Mouse (Mus musculus) heart, embryonic 10.5 days (tissue): ENCODE data around the gene Fam163a. TPM values are rescaled to one million over a fixed set of nuclear protein-coding genes. Genes with fewer than 3 reads are reported as not detected.

Source experiments
- DNase-seq: peaks from one replicate; pipeline ENCODE4 v3.0.0-alpha.2; 2017; ENCODE audit warnings: low spot score
- H3K27ac ChIP-seq: fragments of 300-500 bp; sonication (generic); 2 replicates; pipeline ENCODE4 v1.5.1; 2016; ENCODE audit warnings: mild to moderate bottlenecking
- H3K27me3 ChIP-seq: fragments of 300-500 bp; sonication (generic); 2 replicates; pipeline ENCODE4 v1.6.1; 2016; ENCODE audit warnings: mild to moderate bottlenecking; ENCODE audit not compliant: poor library complexity, insufficient read depth, severe bottlenecking
- H3K36me3 ChIP-seq: fragments of 300-500 bp; sonication (generic); 2 replicates; pipeline ENCODE4 v1.6.1; 2016; ENCODE audit warnings: mild to moderate bottlenecking, moderate library complexity
- H3K4me1 ChIP-seq: fragments of 300-500 bp; sonication (generic); 2 replicates; pipeline ENCODE4 v1.6.1; 2016; ENCODE audit warnings: mild to moderate bottlenecking
- H3K4me3 ChIP-seq: fragments of 300-500 bp; sonication (generic); 2 replicates; pipeline ENCODE4 v1.5.1; 2016; ENCODE audit warnings: mild to moderate bottlenecking, moderate library complexity
- H3K9me3 ChIP-seq: fragments of 300-500 bp; sonication (generic); 2 replicates; pipeline ENCODE4 v1.6.1; 2016; ENCODE audit warnings: mild to moderate bottlenecking, moderate library complexity
- WGBS: fragments of 180-500 bp; shearing (Covaris S2); methylation state at CpG from one replicate; pipeline ENCODE4 v1.1.7; 2016; 5-methylcytosine and 5-hydroxymethylcytosine counted together
- polyA plus RNA-seq: library from polyadenylated mRNA; unstranded; fragments of >200 nt; fragmentation: Nextera tagmentation; extraction: Ambion mirVana; gene quantifications from 2 replicates; pipeline ENCODE4 v1.2.1, GENCODE M21; 2016

Gene Fam163a
- polyA plus RNA-seq, 1 experiment from 2014 or later = 1.1 TPM

- Histone ChIP-seq H3K4me1 (peaks cover 59% of the 10 kb centered on the region), H3K4me3 (no peak overlapping the region), H3K36me3 (no peaks in the 10 kb centered on the region), H3K27ac (peak overlapping the region; percentile 70), H3K9me3 (no peaks in the 10 kb centered on the region), H3K27me3 (no peaks in the 10 kb centered on the region)
- DNase-seq = no peak
- WGBS = 74% methylated on average over 2 of the region's 2 CpGs
These were observed 13.7 kb upstream of the Fam163a start for GRCm38 (mm10) chr1:156218573-156218972.

- Histone ChIP-seq H3K27ac (peak overlapping the region; percentile 70), H3K27me3 (no peaks in the 10 kb centered on the region), H3K4me1 (peaks cover 57% of the 10 kb centered on the region), H3K36me3 (no peaks in the 10 kb centered on the region), H3K9me3 (no peaks in the 10 kb centered on the region), H3K4me3 (no peak overlapping the region)
- no peak for DNase-seq
- WGBS = 37% methylated on average over 8 of the region's 8 CpGs
These were observed 13.1 kb upstream of the Fam163a start for GRCm38 (mm10) chr1:156217941-156218340.

DNA sequence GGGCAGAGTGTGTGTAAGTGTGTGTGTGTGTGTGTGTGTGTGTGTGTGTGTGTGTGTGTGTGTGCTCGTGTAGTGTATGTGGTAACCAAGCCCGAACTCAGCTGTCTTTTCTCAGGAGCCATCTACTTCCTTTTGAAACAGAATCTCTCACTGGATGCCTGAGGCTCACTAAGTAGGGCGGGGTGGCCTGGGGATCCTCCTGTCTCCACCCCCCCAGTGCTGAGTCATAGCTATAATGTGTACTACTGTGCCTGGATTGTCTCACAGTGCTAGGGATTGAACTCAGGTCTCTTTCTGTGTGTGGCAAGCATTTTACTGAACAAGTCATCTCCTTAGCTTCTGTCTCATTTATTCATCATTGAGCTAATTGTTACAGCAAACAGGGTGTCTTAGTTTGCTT, 12.6 kb upstream of the Fam163a start:
- WGBS = 51% methylated on average over 3 of the region's 3 CpGs
- Histone ChIP-seq H3K4me3 (no peak overlapping the region), H3K27ac (peak overlapping the region; percentile 70), H3K9me3 (no peaks in the 10 kb centered on the region), H3K36me3 (no peaks in the 10 kb centered on the region), H3K4me1 (peaks cover 55% of the 10 kb centered on the region), H3K27me3 (no peaks in the 10 kb centered on the region)
- peak; percentile 89 for DNase-seq

- H3K27me3 ChIP-seq = no peaks in the 10 kb centered on the region
- no peak for DNase-seq
- WGBS = 64% methylated on average over 4 of the region's 4 CpGs
- no peak overlapping the region for H3K4me3 ChIP-seq
- H3K36me3 ChIP-seq = no peaks in the 10 kb centered on the region
- H3K27ac ChIP-seq = peak overlapping the region; percentile 70; the same call in 1 of the 2 replicates
- no peaks in the 10 kb centered on the region for H3K9me3 ChIP-seq
- peaks cover 44% of the 10 kb centered on the region for H3K4me1 ChIP-seq
These were observed 11.4 kb upstream of the Fam163a start for GRCm38 (mm10) chr1:156216249-156216648.

- Histone ChIP-seq H3K36me3 (no peaks in the 10 kb centered on the region), H3K4me3 (no peak overlapping the region), H3K9me3 (no peaks in the 10 kb centered on the region), H3K27me3 (no peaks in the 10 kb centered on the region), H3K4me1 (peaks cover 42% of the 10 kb centered on the region), H3K27ac (no peak overlapping the region)
- DNase-seq = no peak
- WGBS = 87% methylated on average over 8 of the region's 8 CpGs
These were observed 9.8 kb upstream of the Fam163a start for GRCm38 (mm10) chr1:156214651-156215050.

DNA sequence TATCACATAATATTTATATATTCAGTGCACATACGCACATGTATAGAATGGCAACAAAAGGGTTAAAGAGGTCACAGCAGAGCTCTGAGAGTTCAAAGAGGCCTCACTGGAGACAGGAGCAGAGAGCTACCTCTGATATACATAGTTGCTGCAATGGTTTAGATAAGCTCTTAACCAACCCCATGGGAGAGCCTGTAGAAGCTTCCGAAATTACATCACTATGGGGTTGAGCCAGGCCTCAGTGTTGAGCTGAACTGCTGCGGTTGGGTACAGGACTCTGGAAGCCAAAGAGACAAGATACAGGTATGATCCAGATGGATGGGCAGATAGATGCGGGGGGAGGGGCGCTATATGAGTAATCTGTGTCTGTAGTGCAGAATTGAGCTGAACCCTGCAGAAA, 8.1 kb upstream of the Fam163a start:
- H3K4me1 ChIP-seq = peaks cover 28% of the 10 kb centered on the region
- peak overlapping the region; percentile 12; the same call in 1 of the 2 replicates for H3K27ac ChIP-seq
- 62% methylated on average over 5 of the region's 5 CpGs for WGBS

GRCm38 (mm10) chr1:156211809-156212317, 7.0 kb upstream of the Fam163a start:
- peaks cover 6% of the 10 kb centered on the region; the same call in 1 of the 2 replicates for H3K27me3 ChIP-seq
- peak overlapping the region; percentile 6; the same call in 1 of the 2 replicates for H3K27ac ChIP-seq
- no peak for DNase-seq
- WGBS = 64% methylated on average over 6 of the region's 6 CpGs
- no peak overlapping the region for H3K4me3 ChIP-seq
- H3K36me3 ChIP-seq = no peaks in the 10 kb centered on the region
- H3K4me1 ChIP-seq = peaks cover 20% of the 10 kb centered on the region
- H3K9me3 ChIP-seq = no peaks in the 10 kb centered on the region

More for the DNA sequence above, 8.1 kb upstream of the Fam163a start:
- Histone ChIP-seq H3K9me3 (no peaks in the 10 kb centered on the region), H3K4me3 (peak overlapping the region; percentile 22; the same call in 1 of the 2 replicates), H3K36me3 (no peaks in the 10 kb centered on the region), H3K27me3 (no peaks in the 10 kb centered on the region)
- peak; percentile 87 for DNase-seq

DNA sequence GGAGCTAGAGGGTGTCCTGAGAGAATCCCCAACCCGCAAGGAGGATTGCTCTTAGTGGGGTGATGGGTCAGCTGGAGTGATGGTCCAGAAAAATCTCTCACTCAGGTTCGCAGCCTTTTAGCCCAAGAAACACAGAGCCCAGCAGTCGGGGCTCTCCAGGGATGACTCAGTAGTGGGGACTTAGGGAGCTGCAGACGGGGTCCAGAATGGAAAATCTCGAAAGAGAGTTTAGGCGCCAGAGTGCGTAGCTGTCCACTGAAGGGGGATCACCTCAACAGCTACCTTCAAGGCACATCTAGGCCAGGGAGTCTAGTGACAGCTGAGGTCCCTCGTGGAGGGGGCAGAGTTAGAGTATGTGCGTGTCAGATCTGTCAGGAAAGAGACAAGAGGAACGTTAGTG, 338 bp upstream of the Fam163a start:
- no peaks in the 10 kb centered on the region for H3K36me3 ChIP-seq
- no peaks in the 10 kb centered on the region for H3K9me3 ChIP-seq
- DNase-seq = no peak
- WGBS = 15% methylated on average over 10 of the region's 10 CpGs
- peaks cover 28% of the 10 kb centered on the region for H3K4me1 ChIP-seq
- peak overlapping the region; percentile 70 for H3K4me3 ChIP-seq
- peaks cover 58% of the 10 kb centered on the region for H3K27me3 ChIP-seq
- H3K27ac ChIP-seq = peak overlapping the region; percentile 80; the same call in 1 of the 2 replicates

- H3K4me1 ChIP-seq = peaks cover 28% of the 10 kb centered on the region
- peaks cover 58% of the 10 kb centered on the region for H3K27me3 ChIP-seq
- no peaks in the 10 kb centered on the region for H3K36me3 ChIP-seq
- H3K9me3 ChIP-seq = no peaks in the 10 kb centered on the region
- DNase-seq = no peak
- peak overlapping the region; percentile 70 for H3K4me3 ChIP-seq
- 5% methylated on average over 18 of the region's 18 CpGs for WGBS
- H3K27ac ChIP-seq = peak overlapping the region; percentile 80
These were observed 718 bp downstream of the Fam163a start for GRCm38 (mm10) chr1:156203961-156204655.

DNA sequence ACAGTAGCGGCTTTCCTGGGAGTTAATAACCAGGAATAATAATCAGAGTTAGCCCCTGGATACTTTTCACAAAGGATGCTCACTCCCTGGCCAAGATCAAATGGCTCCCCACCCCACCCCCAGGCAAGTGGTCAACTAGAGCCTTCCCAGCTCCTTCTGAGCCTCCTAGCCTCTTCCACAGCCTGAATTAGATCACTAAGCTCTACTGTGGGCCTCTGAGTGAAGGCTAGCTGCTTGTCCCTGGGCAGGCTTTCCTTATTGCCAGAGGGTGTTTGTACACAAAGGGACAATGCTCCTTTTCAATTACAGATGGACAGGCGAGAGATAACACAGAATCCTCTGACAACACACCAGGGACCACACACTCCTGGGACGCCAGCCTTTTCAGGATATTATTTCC, 2.2 kb downstream of the Fam163a start:
- Histone ChIP-seq H3K36me3 (no peaks in the 10 kb centered on the region), H3K4me3 (no peak overlapping the region), H3K9me3 (no peaks in the 10 kb centered on the region), H3K27me3 (peaks cover 58% of the 10 kb centered on the region), H3K4me1 (peaks cover 28% of the 10 kb centered on the region), H3K27ac (no peak overlapping the region)
- WGBS = 42% methylated on average over 3 of the region's 3 CpGs
- no peak for DNase-seq

GRCm38 (mm10) chr1:156201069-156201468, 3.8 kb downstream of the Fam163a start:
- 84% methylated on average over 3 of the region's 3 CpGs for WGBS
- H3K9me3 ChIP-seq = no peaks in the 10 kb centered on the region

DNA sequence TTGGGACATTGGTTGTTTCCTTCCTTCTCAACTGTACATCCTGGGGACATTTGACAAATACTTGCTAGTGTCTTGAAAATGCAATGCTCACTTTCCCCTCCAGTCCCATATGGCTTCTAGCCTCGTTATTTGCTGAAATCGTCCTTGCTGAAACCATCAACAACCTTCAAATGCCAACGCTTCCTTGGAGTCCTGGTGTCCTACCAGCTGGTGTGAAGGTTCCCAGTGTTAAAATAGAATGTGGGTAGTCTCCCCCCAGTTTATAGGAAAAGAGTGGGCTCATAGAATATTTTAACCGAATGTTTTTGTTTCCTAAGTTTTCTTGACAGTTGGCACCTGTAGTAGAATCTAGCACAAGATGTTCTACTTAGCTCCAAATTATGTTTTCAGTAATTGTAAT, 7.2 kb downstream of the Fam163a start:
- H3K4me3 ChIP-seq = no peak overlapping the region
- H3K4me1 ChIP-seq = peaks cover 1% of the 10 kb centered on the region
- DNase-seq = no peak
- H3K27ac ChIP-seq = no peak overlapping the region
- no peaks in the 10 kb centered on the region for H3K9me3 ChIP-seq
- H3K36me3 ChIP-seq = no peaks in the 10 kb centered on the region
- 73% methylated on average over 4 of the region's 4 CpGs for WGBS
- H3K27me3 ChIP-seq = peaks cover 15% of the 10 kb centered on the region

More at GRCm38 (mm10) chr1:156201069-156201468, 3.8 kb downstream of the Fam163a start:
- Histone ChIP-seq H3K4me1 (peaks cover 28% of the 10 kb centered on the region), H3K4me3 (no peak overlapping the region), H3K36me3 (no peaks in the 10 kb centered on the region), H3K27me3 (peaks cover 50% of the 10 kb centered on the region), H3K27ac (no peak overlapping the region)
- no peak for DNase-seq

GRCm38 (mm10) chr1:156193292-156193691, 11.5 kb downstream of the Fam163a start:
- H3K4me1 ChIP-seq = peaks cover 8% of the 10 kb centered on the region; the same call in 1 of the 2 replicates
- 81% methylated on average over 7 of the region's 7 CpGs for WGBS
- no peaks in the 10 kb centered on the region for H3K36me3 ChIP-seq
- H3K27ac ChIP-seq = no peak overlapping the region
- H3K4me3 ChIP-seq = no peak overlapping the region
- DNase-seq = no peak
- no peaks in the 10 kb centered on the region for H3K9me3 ChIP-seq
- 0 out of 2 replicates have a peak, but pooled peaks cover 6% of the 10 kb centered on the region for H3K27me3 ChIP-seq
